Mouse (Mus musculus): ENCODE measurements around the gene Hmga1. TPM values are rescaled to one million over a fixed set of nuclear protein-coding genes. Genes with fewer than 3 reads are reported as not detected.

Gene Hmga1
- total RNA-seq, 2 experiments from 2014 or later: 29.6 to 34.1 TPM

DNA sequence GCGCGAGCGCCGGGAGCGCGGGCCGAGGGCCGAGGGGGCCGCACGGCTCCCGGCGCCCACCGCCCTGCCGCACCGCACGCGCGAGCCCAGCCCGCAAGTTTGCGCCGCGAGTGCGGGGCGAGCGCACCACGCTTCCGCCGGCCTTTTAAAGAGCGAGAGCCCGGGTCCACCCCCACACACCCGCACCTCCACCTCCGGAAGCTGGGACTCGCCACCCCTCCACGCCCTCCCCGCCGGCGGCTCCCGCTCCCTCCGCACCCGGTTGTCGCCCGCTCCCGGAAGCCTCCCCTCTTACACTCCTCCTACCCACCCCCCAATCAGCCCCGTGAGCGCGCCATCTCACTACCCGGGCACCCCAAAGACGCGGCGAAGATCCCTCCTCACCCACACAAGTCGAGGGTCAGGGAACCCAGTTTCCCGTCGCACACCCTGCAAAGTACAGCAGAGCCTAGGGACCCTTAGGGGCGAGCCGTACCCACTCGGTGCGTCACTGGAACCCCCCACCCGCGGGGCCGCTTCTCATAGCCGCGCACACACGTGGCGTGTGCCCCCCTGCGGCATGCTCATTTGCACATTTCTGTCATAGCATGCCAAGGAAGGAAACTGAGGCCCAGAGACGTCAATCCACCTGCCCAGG lies 42.9 kb upstream of the Hmga1 start:
- TF ChIP-seq CTCF (IDR thresholded peaks at IDR 0.05): no peak
- intact Hi-C loops (cut with DNase I): loop anchor here (10.0 kb wide), 1 partner anchor 379 kb away; the partner anchor contains the start of gene Uqcc2
- peak overlapping the region; percentile 70 for H3K4me3 ChIP-seq
- no peak for DNase-seq
- H3K27ac ChIP-seq: no peak overlapping the region

DNA sequence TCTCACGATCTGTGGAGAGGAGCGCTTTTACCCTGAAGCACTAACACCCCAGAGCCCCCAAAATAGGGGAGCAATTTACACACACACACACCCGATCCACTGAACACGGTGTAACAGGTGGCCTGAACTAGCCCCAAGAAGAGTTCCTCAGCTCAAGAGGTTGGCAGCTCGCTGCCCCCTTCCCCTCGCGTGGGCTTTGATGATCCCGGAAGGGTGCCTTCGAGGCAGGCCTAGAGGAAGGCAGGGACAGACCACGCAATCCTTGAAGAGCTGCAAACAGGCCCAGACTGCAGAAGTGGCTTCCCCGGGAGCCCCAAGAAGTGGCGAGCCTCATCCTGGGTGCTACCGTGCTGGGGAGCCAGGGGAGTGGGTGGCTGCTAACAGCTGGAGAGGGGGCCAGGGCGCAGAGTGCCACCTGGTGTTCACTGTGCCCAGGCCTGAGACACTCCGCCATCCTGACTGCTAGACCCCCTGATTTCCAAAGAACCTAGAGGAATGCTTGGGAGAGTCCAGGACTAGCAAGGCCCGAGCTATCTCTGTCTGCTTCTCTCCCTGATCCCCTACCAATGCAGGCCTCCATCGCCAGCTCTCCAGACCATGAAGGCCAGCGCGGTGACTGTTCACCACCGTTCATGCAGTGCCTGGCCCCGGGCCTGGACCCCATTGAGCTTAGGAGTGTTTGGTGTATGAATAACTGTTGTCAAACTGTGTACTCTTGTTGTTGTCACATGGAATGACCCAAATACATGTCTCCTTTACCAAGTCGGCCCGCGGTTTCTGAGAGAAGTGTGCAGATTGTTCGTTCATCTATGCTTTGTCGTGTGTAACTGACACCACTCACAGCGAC lies 42.2 kb upstream of the Hmga1 start:
- DNase-seq: no peak
- peak; percentile 46 for TF ChIP-seq CTCF (IDR thresholded peaks at IDR 0.05)
- no peak overlapping the region; the same call in 1 of the 2 replicates for H3K4me3 ChIP-seq
- intact Hi-C loops (cut with DNase I): loop anchor here (10.0 kb wide), 1 partner anchor 379 kb away; the partner anchor contains the start of gene Uqcc2
- no peak overlapping the region for H3K27ac ChIP-seq

DNA sequence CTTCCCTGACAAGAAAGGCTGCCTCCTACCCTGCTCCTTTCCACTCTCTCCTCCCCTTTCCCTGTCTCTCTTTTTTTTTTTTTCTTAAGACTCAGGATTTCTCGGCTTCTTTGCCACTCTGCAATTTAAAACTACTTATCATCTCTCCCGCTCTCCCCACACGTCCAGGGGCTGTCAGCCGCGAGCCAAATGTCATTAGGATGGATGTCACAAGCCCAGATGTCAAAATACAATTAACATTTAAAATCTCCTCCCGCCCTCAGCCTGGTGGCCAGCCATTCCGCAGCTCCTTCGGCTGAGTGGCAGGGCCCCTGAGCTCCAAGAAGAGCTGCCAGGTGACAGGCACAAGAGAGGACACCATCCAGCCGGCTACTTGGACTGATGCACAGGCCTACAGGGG lies 38.0 kb upstream of the Hmga1 start:
- Histone ChIP-seq H3K27ac (no peak overlapping the region), H3K4me3 (no peak overlapping the region)
- DNase-seq: no peak
- intact Hi-C loops (cut with DNase I): loop anchor here (10.0 kb wide), 1 partner anchor 383 kb away; the partner anchor contains the start of gene Uqcc2
- TF ChIP-seq CTCF (IDR thresholded peaks at IDR 0.05): no peak

DNA sequence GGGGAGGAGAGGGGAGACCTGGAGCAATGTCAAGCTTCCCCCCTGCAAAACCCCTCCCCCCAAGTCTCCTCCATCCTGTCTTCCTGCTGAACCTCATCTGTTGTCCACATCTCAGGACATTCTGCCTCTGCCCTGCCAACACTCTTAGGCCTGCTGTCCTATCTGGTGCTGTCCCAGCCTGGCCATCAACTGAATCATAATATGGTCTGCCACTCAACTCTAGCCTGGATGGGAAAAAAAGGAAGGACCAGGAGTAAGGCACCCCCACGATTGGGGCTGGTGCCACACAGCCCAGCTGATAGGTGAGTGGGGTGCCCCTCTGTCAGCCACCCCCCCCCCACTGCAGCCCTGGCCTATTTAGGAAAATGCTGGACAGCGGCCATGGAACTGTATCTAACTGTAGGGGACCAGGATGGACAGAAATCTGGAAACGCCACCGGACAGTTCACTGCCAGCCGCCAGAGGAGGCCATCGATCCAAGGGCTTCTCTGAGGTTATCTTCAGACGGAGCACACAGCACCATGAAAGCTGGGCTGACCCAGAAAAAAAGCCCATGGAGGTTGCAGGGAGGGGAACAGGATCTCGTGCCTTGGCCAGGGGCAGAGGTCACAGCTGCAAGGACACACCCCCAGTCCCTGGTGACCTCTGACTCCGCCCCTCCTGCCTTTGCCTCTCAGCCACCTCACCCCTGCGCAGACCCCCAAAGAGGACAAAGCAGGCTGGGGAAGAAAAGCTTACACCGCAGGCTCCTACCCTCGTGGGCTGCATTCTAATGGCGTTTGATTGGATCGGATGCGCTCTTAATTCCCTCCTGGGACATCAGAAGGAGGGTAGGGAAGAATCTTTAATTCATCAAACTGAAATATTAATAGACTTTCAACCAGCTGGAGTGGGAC lies 37.3 kb upstream of the Hmga1 start:
- TF ChIP-seq CTCF (IDR thresholded peaks at IDR 0.05): no peak
- Histone ChIP-seq H3K27ac (no peak overlapping the region), H3K4me3 (no peak overlapping the region)
- no peak for DNase-seq
- intact Hi-C loops (cut with DNase I): loop anchor here (10.0 kb wide), 1 partner anchor 384 kb away; the partner anchor contains the start of gene Uqcc2

DNA sequence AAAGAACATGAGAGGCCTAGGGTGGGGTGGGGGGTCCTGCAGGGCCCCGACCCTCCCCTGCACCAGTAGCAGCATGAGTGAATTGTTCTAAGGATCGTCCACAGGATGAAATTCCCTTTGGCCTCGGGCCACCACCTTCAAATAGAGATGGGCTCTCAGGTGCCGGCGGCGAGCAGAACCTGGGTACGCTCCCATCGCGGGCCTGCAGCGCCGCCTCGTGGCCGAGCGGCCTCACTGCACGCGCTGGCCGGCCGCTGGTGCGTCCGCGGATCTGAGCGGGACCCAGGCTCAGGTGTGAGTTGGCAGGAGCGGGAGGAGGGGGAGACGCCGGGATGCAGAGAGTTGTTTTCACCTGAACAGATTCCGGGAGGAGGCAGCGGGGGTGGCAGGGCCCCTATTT lies 35.7 kb upstream of the Hmga1 start:
- intact Hi-C loops (cut with DNase I): loop anchor here (1.0 to 2.0 kb wide), 3 partner anchors 307 to 488 kb away; no protein-coding TSS in a partner anchor
- Histone ChIP-seq H3K27ac (no peak overlapping the region), H3K4me3 (no peak overlapping the region)
- peak; percentile 99; the same call in 1 of the 2 replicates for TF ChIP-seq CTCF (IDR thresholded peaks at IDR 0.05)
- DNase-seq: peak; percentile 63

DNA sequence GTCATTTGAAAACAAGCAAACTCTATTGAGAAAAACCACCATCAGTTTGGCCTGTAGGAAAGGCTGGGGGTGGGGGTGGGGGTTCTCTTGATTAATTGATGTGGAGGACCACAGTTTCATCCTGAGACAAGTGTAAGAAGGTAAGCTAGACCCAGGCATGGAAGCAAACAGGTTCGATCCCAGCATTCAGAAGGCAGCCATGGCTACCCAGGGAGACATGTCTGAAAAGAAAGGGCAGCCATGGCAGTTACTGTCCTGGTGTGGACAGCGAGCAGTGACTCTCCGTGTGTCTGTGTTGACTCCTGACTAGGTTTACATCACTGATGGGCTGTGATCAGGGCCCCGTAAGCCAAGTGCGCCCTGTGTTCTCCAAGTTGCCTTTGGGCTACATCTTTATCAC lies 35.0 kb upstream of the Hmga1 start, which contains the start of gene Grm4:
Gene Grm4 (minus strand): TSS at position 101 of the 400 bp plus-strand sequence.
- H3K4me3 ChIP-seq: no peak within 1 kb of the TSS
- no peak for DNase-seq
- TF ChIP-seq CTCF (IDR thresholded peaks at IDR 0.05): no peak
- intact Hi-C loops (cut with DNase I): loop anchor here (2.0 kb wide), 2 partner anchors 331 to 489 kb away; no protein-coding TSS in a partner anchor
- no peak within 1 kb of the TSS for H3K27ac ChIP-seq

DNA sequence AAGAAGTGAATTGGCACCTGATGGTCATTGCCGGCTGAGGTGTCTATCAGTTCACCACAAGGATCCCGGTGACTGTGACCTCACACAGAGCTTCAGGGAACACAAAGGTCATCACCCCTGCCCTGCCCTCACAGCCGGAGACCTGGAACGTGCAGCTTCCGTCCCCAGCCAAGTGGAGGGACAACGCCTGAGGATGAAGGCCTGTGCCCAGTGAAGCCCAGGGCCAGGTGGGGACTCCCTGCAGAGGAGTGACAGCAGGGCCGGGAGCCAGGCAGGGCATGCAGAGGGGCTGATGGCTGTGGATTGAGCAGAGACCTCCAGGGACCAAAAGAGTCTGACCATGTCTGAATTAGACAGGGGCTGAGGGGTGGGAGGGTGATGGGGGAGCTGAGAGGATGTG lies 33.2 kb upstream of the Hmga1 start:
- Histone ChIP-seq H3K4me3 (no peak overlapping the region), H3K27ac (no peak overlapping the region)
- DNase-seq: no peak
- intact Hi-C loops (cut with DNase I): no loop called here
- TF ChIP-seq CTCF (IDR thresholded peaks at IDR 0.05): no peak

DNA sequence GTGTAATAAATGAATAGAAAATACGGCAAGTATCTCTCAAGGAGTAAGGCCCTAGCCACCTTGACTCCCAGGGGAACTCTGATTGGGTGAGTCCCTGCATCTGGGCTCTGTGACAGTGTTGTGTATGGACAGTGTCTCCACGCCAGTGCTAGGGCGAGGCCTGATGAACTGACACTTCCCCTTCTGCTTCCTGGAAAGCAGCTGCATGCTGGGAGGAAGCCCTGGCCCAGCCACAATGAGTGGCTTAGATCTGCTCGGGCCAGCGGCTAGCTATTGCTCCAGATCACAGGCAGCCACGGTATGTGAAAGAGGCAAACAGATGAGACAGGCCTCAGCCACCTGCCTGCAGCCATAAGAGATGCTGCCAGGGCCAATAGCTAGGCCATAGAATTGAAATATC lies 29.1 kb upstream of the Hmga1 start:
- no peak for TF ChIP-seq CTCF (IDR thresholded peaks at IDR 0.05)
- Histone ChIP-seq H3K4me3 (no peak overlapping the region), H3K27ac (no peak overlapping the region)
- no peak for DNase-seq
- intact Hi-C loops (cut with DNase I): no loop called here

DNA sequence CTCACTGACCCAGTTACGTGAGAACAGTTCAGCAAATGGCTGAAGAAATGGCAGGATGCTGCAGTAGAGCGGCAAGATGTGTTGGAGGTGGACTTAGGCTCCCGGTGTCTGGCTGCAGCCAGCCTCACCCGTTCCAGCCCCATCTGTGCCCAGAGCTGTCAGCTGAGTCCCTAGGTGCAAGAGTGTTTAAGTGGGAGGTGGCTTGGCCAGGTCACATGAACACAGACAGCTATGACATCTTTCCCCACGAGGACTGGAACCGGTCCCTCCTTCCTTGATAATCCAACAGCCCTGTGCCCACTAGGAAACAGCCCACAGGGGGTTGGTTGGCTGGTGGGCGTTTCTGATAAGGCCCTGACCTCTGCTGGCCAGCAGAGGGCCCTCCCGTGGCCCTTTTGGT lies 28.3 kb upstream of the Hmga1 start:
- TF ChIP-seq CTCF (IDR thresholded peaks at IDR 0.05): peak; percentile 6; the same call in 1 of the 2 replicates
- no peak for DNase-seq
- no peak overlapping the region for H3K4me3 ChIP-seq
- no peak overlapping the region for H3K27ac ChIP-seq
- intact Hi-C loops (cut with DNase I): no loop called here

DNA sequence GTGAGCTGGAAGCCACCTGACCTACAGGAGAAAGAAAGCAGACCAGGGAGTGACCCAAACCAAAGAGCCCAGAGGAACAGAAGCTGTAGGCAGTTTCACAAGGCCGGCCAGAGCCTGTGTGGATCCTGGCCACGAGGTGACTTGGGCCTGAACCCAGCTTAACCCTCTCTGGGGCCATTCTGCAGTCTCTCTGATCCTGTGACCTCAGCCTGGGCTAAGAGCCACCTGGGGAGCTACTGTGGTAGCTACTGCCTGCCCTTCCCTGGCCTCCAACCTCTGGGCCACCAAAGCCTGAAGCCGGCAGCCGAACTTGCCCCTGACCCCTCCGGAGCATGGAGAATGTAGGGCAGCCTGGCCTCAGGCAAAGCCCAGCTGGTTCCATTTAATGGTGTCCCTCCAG lies 27.5 kb upstream of the Hmga1 start:
- Histone ChIP-seq H3K4me3 (no peak overlapping the region), H3K27ac (no peak overlapping the region)
- intact Hi-C loops (cut with DNase I): no loop called here
- DNase-seq: no peak
- no peak for TF ChIP-seq CTCF (IDR thresholded peaks at IDR 0.05)

DNA sequence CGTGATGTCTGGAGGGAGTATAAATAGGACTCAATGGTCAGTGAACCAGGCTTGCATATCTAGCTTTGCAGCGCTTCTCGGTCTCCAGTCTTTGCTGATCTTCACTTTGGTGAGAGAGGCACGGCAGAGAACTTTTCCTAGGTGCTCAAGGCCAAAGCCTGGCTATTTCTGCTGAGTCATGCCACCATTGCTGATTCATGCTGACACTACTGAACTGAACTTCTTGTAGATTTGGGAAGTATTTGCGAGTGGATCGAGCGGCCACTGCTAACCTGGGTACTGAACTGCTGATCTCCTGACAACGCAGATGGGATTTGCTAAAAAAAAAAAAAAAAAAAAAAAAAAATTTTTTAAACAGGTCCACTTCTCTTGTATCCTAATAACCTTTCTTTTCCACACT lies 24.2 kb upstream of the Hmga1 start:
- no peak overlapping the region for H3K4me3 ChIP-seq
- intact Hi-C loops (cut with DNase I): loop anchor here (10.0 kb wide), 1 partner anchor 233 kb away; no protein-coding TSS in a partner anchor
- no peak for TF ChIP-seq CTCF (IDR thresholded peaks at IDR 0.05)
- DNase-seq: no peak
- no peak overlapping the region for H3K27ac ChIP-seq

DNA sequence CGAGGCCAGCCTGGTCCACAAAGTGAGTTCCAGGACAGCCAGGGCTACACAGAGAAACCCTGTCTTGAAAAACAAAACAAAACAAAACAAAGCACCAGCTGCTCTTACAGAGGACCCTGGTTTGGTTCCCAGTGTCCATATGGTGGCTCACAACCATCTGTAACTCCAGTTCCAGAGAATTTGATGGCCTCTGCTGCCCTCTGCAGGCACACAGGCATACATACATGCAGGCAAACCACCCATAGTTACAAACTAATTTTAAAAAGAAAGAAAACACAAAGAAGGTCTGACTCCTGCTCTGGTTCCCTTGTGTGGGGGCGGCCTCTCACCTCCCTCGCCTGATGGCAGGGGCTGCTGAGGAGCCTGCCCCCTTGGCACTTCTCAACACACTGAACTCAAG lies 22.9 kb upstream of the Hmga1 start:
- DNase-seq: no peak
- Histone ChIP-seq H3K27ac (no peak overlapping the region), H3K4me3 (no peak overlapping the region)
- intact Hi-C loops (cut with DNase I): loop anchor here (10.0 kb wide), 1 partner anchor 231 kb away; no protein-coding TSS in a partner anchor
- TF ChIP-seq CTCF (IDR thresholded peaks at IDR 0.05): peak; percentile 10; the same call in 1 of the 2 replicates

Measured in gastrocnemius, adult 2 months (tissue).